Mouse (Mus musculus): ENCODE measurements around the gene Tmem132c.

The Tmem132c gene

DNA sequence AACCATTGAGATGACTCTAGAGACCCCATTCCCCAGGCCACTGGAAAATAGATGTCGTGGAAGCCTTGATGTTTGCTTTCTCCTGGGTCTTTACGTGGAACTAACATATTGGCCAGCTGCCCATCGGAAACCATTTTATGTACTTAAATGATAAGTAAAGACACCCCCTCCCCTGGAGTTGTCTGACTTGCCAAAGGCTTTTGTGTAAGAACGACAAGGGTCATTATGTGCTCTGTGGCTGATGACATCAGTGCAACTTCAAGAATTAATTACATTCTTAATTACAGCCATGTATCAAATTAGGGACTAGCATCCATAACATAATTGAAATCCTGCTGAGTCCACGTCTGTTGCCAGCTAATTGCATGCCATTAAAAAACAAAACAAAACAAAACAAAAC, 45.3 kb downstream of the Tmem132c start:
- no peak for DNase-seq (ENCODE audit: low spot score)

DNA sequence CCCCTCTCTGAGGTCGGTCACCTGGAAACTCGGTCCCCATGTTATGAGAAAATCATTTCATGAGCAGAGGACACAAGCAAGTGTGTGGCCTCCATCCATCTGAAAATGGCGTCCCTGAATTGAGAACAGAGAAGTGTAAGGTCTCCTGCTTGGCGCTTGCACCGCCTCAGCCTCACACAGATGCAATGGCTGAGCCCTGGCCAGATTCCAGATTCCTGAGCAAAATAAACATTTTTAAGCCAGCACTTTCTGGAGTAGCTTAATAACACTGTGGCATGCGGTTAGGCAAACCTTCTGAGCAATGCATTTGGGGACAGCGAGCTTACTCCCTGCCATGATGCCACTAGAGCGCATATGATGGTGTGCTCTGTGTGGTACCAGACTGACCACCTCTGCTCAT, 48.1 kb downstream of the Tmem132c start:
- no peak for DNase-seq (ENCODE audit: low spot score)

DNA sequence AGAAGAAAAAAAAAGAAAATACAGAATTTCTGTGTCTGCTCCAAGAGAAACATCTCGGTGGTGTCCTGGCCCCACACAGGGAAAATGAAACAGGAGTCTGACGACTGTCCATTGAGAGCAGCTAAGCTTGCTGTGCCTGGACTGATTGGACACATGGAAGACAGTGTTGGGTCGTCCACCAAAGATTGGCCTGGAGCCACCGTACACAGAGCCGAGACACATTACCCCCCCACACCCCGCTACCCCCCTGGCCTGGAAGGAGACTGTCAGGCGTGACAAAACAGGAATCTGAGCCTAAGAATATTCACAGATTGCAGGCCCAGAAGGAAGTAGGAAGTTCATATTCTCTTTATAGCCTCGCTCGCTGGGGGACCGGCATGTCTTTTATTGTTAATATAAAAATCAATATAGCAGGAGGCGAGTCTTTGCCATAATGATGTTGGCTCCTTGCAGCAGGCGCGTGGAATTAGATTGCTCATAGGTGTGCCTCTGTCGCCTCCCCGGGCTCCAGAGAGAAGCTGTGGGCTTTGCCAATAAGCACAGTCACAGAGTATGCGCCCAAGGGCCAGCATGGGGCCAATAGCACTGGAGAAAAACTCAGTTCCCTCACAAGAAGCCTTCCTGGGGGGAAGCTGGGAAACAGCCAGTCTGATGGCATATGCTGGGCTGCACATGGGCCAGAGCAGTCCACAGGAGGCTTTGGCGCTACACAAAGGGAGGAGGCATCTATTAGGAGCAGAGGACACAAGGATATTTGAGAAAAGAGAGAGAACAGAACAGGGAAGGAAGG, 49.0 kb downstream of the Tmem132c start:
- no peak for DNase-seq (ENCODE audit: low spot score)

DNA sequence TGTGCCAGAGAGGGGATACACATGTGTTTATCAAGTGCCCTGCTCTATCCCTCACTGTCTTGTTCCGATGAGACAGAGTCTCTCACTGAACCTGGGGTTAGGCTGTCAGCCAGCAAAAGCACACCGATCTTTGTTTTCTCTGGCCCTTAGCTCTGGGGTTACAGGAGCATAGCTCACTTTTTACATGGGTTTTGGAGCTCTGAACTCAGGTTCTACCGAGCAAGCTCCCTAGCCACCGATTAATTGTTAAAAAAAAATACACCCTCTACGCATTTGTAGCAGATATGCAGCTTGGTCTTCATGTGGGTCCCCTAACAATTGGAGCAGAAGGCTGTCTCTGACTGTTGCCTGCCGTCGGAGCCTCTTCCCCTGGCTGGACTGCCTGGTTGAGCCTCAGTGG, 50.0 kb downstream of the Tmem132c start:
- no peak for DNase-seq (ENCODE audit: low spot score)

DNA sequence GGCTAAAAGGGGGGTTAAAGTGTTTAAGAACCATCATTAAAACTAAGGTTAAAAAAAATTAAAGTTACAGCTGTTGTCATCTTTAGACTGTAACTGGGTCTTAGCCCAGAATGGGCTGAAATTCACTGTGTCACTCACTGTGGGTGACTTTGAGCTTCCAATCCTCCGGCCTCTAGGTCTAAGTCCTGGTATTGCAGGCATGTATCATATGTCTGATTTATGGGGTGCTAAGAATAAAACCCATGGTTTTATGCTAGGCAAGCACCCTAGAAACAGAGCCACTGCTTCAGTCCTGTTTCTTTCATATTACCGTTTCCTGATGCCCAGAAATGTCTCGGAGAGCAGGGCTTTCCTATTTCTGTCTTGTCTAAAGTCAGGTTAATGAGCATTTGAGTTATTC, 52.1 kb downstream of the Tmem132c start:
- DNase-seq (ENCODE audit: low spot score): no peak

DNA sequence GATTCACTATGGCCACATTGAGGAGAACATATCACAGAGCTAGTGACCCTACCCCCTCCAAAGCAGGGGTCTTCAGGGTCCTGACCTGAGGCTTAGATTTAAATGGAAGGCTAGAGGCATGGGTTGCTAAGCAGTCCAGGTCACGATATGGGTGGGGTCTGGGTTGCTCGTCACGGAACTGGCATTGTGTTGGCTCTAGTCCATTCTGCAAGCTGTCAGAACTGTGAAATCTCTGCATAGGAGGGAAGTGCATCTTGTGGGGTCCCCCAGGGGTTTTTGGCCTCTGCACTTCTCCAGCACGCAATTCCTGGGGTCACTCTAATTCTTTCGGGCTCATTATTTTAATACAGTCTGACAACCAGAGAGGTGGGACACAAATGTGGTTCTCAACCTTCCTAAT, 55.9 kb downstream of the Tmem132c start:
- DNase-seq (ENCODE audit: low spot score): no peak

DNA sequence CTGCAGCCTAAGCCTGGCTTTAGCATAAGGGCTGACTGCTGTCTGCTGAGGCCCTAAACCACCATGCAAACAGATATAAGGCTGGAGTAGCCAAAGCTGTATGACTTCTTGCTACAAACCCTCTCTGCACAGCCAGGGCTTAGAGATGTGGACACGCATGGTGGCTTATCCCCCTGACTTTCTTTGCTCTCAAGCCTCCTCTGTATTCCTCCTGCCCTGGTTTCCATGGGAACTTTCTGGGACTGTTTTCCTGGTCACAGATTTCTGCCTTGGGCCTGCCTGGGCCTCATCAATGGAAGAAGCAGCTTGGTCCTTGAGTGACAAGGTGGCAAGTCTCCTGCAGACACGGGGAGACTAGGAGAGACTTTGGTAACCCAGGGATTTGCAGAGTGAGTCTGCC, 56.5 kb downstream of the Tmem132c start:
- DNase-seq (ENCODE audit: low spot score): no peak

DNA sequence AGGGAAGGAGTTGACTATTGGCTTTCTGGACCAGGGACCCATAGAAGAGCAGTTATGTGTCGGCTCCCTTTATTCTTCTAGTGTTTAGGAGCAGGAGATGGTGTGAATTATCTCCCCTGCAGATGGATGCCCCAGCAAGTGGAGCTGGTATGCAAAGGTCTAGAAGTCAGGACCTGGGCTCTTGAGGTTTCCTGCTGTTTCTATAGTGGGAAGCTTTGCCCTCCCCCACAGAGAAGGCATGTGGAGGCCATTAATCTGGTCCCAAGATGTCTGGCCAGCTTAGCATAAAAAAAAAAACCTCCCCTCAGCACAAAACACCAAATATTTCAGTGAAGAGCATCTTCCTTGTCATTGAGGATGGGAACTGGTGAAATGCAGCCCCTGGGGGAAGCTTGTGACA, 57.4 kb downstream of the Tmem132c start:
- DNase-seq (ENCODE audit: low spot score): no peak

DNA sequence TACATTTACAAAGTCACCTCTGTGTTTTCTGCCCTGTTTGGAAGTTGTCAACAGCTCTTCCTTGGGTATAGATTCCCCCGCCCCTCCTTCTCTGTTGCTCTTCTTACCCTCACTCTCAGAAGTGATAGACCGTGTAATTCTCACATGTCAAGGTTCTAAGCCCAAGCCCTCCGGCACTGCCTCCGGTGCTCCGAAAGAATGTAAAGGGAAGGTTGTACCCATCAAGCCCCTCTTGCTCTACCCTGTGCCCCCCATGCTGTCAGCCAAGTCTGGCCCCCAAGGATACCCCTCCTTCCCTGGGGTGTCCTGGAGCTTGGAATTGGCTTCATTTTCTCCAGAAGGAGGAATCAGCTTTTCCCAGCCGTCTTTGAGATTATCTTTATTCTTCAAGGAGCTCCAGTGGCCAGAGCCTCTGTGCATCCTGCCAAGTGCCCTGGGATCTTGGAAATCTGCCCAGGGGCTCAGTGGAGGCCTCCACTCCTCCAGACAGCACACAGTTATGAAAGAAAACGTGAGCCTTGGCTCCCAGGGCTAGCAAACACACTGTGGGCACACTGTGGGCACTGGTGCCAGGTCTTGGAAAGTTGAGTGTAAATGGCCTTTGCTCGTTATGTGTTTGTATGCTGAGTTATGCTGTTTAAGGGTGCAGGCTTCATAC, 59.1 kb downstream of the Tmem132c start:
- DNase-seq (ENCODE audit: low spot score): peak; percentile 72

DNA sequence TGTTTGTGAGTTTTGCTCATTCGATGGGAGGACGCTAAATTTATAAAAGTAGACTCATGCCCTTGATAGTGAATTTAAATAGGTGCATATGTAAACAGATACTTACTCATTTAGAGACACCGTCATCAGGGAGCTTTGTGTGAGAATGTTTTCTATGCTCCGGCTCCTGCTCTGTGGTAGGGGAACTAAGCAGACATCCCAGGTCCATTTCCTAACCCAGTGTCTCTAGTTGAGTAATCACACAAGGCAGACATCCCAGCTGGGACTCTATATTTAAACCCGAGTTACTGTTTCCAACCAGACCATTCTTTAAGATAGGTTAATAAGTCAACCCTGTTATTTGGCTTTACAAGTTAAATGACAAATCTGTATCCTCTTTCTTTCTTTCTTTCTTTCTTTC, 63.7 kb downstream of the Tmem132c start:
- no peak for DNase-seq (ENCODE audit: low spot score)

DNA sequence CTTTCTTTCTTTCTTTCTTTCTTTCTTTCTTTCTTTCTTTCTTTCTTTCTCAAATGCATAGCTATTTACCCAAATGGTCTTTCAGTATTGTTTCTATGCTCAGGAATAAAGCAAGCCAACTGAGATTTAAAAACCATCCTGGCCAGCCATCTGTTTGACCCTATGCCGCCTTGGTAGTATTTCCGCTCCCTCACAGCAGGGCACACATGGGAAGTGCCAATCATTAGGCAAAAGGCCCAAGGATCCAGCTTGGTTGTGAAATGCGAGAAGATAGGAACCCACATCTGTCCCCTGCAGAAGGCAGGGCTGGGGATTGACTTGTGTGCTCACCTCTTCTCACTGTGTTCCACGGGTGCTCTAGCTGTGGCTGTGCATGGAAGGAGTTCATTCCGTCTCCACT, 64.1 kb downstream of the Tmem132c start:
- no peak for DNase-seq (ENCODE audit: low spot score)

DNA sequence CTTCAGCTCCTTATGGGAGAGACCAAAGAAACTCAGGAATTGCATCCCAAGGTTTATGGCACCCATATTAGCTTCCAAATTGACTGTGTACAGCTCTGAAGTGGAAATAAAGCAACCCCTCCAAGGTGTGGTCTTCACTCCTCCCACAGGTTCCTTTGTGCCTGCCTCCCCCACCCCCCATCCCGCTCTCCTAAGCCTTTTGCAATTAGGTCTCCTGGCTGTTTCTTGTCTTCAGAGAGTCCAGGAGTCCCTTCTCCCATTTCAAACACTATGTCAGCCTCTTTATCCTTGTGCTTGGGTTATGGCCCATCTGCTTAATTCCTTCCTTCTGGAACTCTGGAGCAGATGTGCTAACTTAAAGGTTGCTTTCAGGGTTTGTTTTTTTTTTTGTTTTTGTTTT, 65.1 kb downstream of the Tmem132c start:
- DNase-seq (ENCODE audit: low spot score): no peak

DNA sequence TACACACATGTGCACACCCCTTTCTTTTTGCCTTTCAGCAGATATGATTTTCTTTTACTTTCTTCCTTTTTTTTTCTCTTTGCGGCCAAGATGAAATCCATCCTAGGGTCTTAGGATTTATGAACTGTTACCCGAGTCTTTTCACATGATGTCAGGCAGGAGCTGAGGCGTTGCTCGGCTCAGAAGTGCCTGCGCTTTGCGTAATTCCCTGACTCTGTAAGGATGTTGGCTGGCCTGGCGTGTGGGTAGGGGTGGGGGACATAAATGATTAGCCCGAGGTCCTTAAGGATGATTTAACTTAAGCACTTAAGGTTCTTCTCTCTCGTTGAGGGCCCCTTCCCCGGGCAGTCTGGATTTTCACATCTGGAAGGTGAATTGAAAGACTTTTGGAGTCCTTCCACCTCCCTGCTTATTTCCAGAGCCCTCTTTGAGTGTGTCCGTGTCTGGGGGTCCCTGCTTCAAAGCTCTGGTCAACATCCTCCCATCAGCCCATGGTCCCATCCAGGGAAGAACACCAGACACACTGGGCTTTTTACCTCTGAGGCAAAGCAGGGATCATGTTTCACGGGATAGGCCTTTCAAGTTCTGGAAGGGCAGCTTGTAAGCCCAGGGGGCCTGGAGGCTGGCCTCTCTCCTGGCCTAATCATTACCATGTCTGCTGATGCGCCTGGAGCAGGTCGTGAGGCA, 68.9 kb downstream of the Tmem132c start:
- no peak for DNase-seq (ENCODE audit: low spot score)

DNA sequence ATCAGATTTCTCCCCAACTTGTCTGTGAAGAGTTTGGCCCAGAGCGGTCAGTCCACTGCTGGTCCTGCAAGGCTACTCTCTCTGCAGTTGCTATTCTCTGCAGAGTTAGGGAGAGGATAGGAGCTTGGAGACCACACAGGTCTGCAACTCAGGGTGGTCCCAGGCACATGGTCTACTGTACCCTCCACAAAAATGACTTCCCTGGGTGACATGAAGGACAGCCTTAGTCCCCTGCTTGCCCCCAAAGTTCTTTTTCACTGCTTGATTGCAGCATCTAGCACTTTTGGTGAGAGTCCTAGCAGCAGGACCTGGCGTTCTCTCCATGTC, 69.4 kb downstream of the Tmem132c start:
- no peak for DNase-seq (ENCODE audit: low spot score)

DNA sequence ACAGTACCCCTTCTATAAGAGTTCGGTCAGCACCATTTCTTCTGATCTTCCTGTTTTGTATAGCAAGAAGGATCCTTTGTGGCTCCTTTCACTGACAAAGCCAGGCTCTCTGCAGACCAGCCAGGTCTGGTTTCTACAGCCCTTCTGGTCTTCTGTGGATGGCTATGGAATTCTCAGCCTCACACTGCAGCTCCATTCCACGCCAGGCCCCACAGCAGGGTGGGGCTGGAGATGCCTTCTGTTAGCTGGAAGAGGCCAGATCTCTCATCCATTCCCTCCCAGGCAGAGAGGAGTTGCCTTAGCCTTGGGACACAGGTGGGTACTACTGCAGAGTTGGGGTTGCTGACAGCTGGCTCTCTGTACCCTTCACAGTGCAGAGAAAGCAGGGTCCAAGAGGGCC, 72.0 kb downstream of the Tmem132c start:
- DNase-seq (ENCODE audit: low spot score): no peak

DNA sequence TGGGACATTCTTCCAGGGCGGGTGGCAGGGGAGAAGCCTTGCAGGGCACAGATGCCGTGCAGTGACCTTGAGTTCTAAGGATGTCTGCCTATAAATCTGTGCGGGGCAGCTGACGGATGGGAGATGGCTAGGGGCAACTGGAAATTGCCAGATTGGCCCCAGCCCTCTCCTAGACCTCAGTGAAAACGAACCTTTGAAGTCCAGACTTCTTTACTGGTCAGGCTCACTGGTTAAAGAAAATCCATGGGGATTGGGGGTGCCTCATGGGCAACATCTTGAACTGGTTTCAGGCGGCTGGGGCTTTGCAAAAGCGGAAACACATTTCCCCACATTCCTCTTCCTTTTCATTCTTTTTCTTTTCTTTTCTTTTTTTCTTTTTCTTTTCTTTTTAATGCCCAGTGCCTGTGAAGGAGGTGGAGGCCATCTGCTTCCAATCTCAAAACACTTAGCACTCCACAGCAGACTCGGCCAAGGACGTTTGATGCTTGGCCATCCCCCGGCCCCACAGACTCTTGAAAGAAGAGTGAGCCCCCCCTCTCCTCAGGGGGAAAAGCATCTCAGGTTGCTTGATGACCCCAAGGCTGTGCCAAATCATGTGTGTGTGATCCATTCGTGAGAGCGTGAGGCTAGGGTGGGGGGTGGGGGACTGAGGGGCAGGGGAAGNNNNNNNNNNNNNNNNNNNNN, 77.6 kb downstream of the Tmem132c start:
- DNase-seq (ENCODE audit: low spot score): no peak

DNA sequence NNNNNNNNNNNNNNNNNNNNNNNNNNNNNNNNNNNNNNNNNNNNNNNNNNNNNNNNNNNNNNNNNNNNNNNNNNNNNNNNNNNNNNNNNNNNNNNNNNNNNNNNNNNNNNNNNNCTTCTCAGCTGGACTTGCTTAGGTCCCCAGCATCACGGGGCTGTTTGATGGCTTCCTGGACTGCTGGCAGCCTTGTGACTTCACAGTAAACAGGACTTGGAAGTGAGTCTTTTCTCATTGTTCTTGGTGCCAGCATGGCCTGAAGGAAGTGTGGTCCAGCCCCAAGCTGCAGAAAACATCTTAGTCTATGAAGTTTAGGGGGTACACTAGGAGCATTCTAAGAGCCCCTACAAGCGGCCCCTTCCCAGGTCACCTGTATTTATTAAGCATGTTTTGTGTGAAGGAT, 83.0 kb downstream of the Tmem132c start:
- DNase-seq (ENCODE audit: low spot score): no peak

DNA sequence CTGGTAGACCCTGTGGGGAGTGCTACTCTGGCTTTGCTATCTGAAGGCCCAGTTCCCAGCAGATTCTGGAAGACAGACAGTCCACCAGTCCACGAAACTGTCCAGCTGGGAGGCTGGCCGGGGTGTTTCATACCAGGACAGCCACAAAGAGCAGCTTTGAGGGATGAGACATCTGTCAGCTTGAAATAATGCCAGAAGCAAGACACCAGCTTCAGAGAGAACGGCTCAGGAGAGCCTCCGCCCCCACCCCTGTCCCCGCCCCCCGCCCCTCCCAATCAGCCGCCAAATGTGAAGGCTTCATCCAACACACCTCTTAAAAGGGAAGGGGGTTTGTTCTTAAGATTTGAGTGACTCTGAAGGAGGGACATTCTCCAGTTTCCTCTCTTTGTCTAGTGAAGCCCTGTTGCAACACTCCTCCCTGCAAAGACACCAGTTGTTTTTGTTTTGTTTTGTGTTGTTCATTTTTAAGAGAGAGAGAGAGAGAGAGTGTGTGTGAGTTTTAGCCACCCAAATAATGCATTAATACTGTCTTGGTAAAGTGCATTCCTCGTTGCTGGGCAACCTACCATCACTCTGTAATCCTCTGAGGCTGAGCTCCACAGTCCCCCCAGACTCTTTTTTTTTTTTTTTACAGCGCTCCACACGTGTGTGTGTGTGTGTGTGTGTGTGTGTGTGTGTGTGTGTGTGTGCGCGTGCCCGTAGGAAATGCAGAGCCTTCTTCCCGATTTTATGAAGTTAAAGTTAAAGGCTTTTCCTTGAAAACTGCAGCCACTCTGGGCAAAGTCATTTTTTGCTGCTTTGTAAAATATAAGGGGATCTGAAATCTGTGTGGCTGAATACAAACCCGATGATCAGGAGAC, 94.7 kb downstream of the Tmem132c start:
- DNase-seq (ENCODE audit: low spot score): no peak

DNA sequence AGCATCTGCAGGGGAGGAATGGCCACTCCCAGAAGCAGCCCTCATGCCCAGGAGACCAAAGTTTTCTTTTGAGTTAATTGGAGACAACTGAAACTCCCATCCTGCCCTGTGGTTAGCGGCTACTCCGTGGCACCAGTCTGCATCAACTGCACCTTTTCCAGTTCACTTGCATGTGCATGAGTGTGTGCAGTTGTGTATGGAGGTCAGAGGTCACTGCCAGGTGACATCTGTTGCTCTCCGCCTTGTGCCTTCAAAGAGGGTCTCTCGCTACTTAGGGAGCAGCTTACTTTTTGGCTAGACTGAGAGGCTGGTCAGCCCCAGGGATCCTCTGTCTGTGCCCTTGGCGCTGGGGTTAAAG, 95.3 kb downstream of the Tmem132c start:
- no peak for DNase-seq (ENCODE audit: low spot score)

DNA sequence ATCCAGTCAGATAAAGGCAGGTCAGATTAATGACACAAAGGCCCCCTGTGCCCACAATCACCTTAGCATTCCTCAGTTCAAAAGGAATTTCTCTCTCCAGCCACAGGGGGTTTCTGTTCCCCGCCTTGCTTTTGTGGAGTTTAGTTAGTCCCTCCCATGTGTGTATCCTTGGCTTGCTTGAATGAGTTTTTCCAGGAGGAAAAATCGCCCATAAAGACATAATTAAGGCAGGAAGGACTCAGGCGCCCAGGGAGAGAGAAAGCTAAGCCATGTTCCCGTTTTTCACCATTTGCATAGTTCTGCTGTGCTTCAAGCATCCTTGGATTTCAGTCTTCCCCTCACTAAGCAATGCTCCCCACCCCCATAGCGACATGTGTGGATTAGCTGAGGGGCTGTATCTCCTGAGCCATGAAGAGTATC, 97.4 kb downstream of the Tmem132c start:
- no peak for DNase-seq (ENCODE audit: low spot score)

DNA sequence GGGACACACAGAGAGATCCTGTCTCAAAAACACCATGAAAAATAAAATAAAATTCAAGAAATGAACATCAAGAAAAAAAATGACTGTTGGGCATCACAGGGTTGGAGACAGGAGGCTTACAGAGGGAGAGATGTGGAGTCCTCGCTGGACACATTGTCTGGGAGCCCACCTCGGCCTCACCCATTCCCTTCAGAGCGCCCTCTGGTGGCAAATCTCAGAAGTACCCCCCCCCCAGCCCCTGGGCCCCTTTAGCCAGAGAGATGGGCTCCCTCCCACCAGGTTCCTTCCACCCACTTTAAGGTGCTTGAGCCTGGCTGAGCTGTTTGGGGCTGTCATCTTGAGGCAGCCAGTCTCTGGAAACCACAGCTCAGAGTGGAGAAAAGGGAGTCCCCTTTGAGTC, 99.5 kb downstream of the Tmem132c start:
- no peak for DNase-seq (ENCODE audit: low spot score)

DNA sequence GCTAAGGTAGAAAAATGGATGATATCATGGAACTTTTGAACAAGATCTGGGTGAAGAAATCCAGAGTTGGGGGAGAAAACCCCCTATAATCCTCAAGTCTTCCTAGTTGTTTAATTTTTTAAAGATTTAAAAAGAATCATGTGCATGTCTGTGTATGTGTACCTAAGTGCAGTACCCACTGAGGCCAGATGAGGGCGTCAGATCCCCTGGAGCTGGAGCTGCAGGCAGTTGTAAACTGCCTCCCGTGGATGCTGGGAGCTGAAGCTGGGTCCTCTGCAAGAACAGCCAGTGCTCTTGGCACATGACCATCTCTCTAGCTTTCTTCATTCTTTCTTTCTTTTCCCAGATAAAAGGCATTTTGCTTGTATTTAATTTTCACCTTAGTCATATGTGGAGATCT, 103.1 kb downstream of the Tmem132c start:
- no peak for DNase-seq (ENCODE audit: low spot score)
